Mouse (Mus musculus) thymus, adult 2 months (tissue): ENCODE results near the gene Tbx21. TPM values are rescaled to one million over a fixed set of nuclear protein-coding genes. Genes with fewer than 3 reads are reported as not detected.

Experiments
- DNase-seq: peaks from one replicate; pipeline ENCODE4 v3.0.0; 2021
- H3K27ac ChIP-seq: fragments of 200-500 bp; 2 replicates; pipeline ENCODE4 v1.5.1; 2012; ENCODE audit warnings: low read length, control low read depth; ENCODE audit not compliant: control insufficient read depth, insufficient read depth
- H3K27me3 ChIP-seq: fragments of 200-500 bp; 2 replicates; pipeline ENCODE4 v1.6.1; 2012; ENCODE audit warnings: mild to moderate bottlenecking, low read length, moderate library complexity, mixed read lengths; ENCODE audit not compliant: control insufficient read depth, insufficient read depth
- H3K36me3 ChIP-seq: fragments of 200-500 bp; 2 replicates; pipeline ENCODE4 v1.6.1; 2012; ENCODE audit warnings: mild to moderate bottlenecking, low read length, moderate library complexity; ENCODE audit not compliant: control insufficient read depth, insufficient read depth
- H3K4me1 ChIP-seq: fragments of 200-500 bp; replicated peaks from 2 replicates; pipeline ENCODE4 v1.6.1; 2012; ENCODE audit warnings: low read length; ENCODE audit not compliant: control insufficient read depth, insufficient read depth
- H3K4me3 ChIP-seq: fragments of 200-500 bp; 2 replicates; pipeline ENCODE4 v1.5.1; 2012; ENCODE audit warnings: mild to moderate bottlenecking, low read length, control low read depth, moderate library complexity; ENCODE audit not compliant: control insufficient read depth, insufficient read depth
- CTCF ChIP-seq: fragments of 200-500 bp; IDR thresholded peaks from 2 replicates; pipeline ENCODE4 v1.5.1; 2012; ENCODE audit warnings: mild to moderate bottlenecking, control low read depth, low read length, moderate library complexity, borderline replicate concordance; ENCODE audit not compliant: control insufficient read depth, poor library complexity, insufficient read depth; ENCODE audit errors: extremely low read depth
- POLR2A ChIP-seq: fragments of 200-500 bp; IDR thresholded peaks from 2 replicates; pipeline ENCODE4 v1.6.1; 2012; ENCODE audit warnings: mild to moderate bottlenecking, low read length, control low read depth, moderate library complexity; ENCODE audit not compliant: control insufficient read depth, poor library complexity, insufficient read depth; ENCODE audit errors: extremely low read depth
- WGBS: fragments of 180-500 bp; shearing (Covaris S2); methylation state at CpG from one replicate; pipeline ENCODE4 v1.1.7; 2018; 5-methylcytosine and 5-hydroxymethylcytosine counted together
- polyA plus RNA-seq: library from polyadenylated mRNA; depleted of rRNA; stranded (reverse); fragments of >200 nt; gene quantifications from 2 replicates; pipeline ENCODE4 v1.2.3, GENCODE M21; 2012; rRNA removed

Gene Tbx21
- polyA plus RNA-seq, 1 experiment = 4.0 TPM

DNA sequence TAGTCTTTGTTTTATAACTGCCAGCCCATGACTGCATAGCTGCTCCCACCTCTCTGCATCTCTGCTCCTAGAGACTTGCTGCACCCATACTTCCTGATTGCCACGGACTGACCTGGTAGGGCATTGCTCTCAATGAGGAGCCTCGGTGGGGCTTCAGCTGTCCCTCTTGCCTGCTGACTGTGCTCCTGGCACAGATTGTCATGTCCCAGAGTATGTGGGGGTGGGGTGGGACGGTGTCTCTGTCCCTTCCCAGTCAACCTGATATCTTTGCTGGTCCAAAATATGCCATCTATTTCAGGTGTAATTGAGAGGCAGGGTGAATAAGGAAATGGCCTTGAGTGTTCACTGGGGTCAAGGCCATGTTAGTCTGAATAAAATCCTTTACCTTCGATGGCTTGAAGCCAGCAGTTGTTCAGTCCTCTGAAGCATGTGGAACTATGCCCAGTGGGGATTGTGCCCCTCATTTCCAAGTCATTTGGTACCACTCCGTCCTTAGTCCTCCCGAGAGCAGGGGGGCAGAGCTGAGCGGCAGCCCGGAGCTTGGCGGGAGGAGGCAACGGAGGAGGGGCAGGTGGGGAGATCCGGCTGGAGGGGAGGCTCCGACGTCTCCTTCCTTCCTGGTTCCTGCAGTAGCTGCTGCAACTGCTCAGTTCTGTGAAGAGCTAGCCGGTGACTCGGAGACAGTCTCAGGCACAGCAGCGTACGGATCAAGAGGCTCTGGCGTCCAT lies 64.8 kb downstream of the Tbx21 start, which contains the start of gene Osbpl7:
TSS of gene Osbpl7 (plus strand) at position 413 of the 728 bp plus-strand sequence.
- Histone ChIP-seq H3K36me3 (peaks cover 19% of the 10 kb centered on the region), H3K4me1 (peaks cover 24% of the 10 kb centered on the region), H3K27ac (0 out of 2 replicates have a peak within 1 kb of the TSS, but pooled peaks have one; percentile 27), H3K27me3 (no peaks in the 10 kb centered on the region), H3K4me3 (peak within 1 kb of the TSS; percentile 67)
- DNase-seq = peak; percentile 87
- TF ChIP-seq POLR2A (peak; percentile 58; the same call in 1 of the 2 replicates), CTCF (peak; percentile 69; the same call in 1 of the 2 replicates)
- WGBS = 2% methylated on average over 18 of the region's 18 CpGs

DNA sequence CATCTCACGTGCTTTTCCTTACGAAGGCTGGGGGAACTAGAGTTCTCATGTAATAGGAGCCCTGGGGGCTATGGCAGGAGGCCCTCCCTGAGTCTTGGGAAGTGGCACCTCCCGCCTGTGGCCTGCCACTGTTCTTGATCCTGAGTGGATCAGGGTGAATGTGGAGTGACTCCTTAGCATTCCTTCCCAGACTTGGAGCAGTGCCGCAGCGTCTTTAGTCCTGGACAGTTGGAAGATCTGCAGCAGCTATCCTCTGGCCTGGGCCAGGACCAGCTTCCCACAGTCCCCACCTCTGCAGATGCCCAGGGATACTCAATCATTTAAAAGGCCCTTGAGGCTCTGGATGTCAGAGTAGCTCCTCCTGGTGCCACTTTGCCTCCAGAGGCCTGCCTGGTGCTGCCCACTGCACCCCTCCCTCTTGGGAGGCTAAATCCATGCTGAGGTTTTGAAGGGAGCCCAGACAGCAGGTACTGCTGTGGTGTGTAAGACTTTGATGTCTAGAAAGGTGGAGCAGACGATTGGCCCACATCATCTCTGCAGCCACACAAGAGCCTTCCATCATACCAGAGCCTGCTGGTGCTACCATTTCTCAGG lies 65.5 kb downstream of the Tbx21 start:
- DNase-seq = no peak
- Histone ChIP-seq H3K4me3 (no peak overlapping the region), H3K27ac (no peak overlapping the region), H3K36me3 (peaks cover 11% of the 10 kb centered on the region), H3K27me3 (no peaks in the 10 kb centered on the region), H3K4me1 (peaks cover 24% of the 10 kb centered on the region)
- 93% methylated on average over 6 of the region's 6 CpGs for WGBS
- no peak for TF ChIP-seq CTCF

DNA sequence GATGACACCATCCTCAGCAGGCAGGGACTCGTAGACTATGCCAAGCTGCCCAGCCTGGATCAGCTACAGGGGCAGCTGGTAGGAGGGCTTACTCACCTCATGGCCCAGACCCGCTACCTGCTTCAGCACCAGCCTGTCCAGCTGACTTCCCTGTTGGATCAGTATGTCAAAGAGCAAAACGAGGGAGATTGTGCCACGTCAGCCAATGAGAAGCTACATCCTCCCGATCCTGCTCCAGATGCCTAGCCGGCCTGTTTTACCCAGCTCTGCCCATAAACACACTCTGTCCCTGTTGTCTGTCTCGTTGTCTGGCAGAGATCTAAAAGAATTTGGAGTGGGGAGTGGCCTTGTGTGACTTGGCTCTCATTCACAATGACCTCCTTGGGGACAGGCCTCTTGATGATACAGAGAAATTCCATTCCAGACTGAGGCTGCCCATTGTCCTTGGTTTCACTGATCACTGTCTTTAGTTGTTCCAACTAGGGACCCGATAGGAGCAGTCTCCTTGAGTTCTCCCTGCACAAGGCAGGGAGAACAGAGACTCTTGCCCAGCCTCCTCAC lies 67.0 kb downstream of the Tbx21 start:
- H3K4me3 ChIP-seq = no peak overlapping the region
- no peak overlapping the region for H3K27ac ChIP-seq
- H3K4me1 ChIP-seq = peaks cover 24% of the 10 kb centered on the region
- 92% methylated on average over 8 of the region's 8 CpGs for WGBS
- H3K36me3 ChIP-seq = no peaks in the 10 kb centered on the region
- DNase-seq = no peak
- no peaks in the 10 kb centered on the region for H3K27me3 ChIP-seq
- TF ChIP-seq CTCF = no peak
- no peak for TF ChIP-seq POLR2A

Other genes starting within 250 kb of the Tbx21 start
- 94.2 and 95.5 TPM in 2 replicates for gene Cdk5rap3, start 198.8 kb downstream of the Tbx21 start, polyA plus RNA-seq
- 0.98 and 1.3 TPM in 2 replicates for gene Prr15l, start 187.2 kb downstream of the Tbx21 start, polyA plus RNA-seq
- gene Pnpo, start 171.3 kb downstream of the Tbx21 start, polyA plus RNA-seq = 22.5 and 25.7 TPM in 2 replicates
- 46.6 and 63.0 TPM in 2 replicates for gene Sp2, start 132.4 kb downstream of the Tbx21 start, polyA plus RNA-seq
- 5.6 TPM in 2 replicates for gene Sp6, start 101.9 kb downstream of the Tbx21 start, polyA plus RNA-seq
- 18.6 and 20.5 TPM in 2 replicates for gene Scrn2, start 85.4 kb downstream of the Tbx21 start, polyA plus RNA-seq
- gene Lrrc46, start 73.9 kb downstream of the Tbx21 start, polyA plus RNA-seq = 0.46 and 0.58 TPM in 2 replicates
- gene Mrpl10, start 73.8 kb downstream of the Tbx21 start, polyA plus RNA-seq = 90.1 and 95.4 TPM in 2 replicates
- 36.7 and 37.7 TPM in 2 replicates for gene Osbpl7, start 64.7 kb downstream of the Tbx21 start, polyA plus RNA-seq
- gene Tbkbp1, start 36.2 kb upstream of the Tbx21 start, polyA plus RNA-seq = 7.3 and 8.8 TPM in 2 replicates
- 60.8 and 64.1 TPM in 2 replicates for gene Kpnb1, start 72.5 kb upstream of the Tbx21 start, polyA plus RNA-seq
- 36.9 and 42.9 TPM in 2 replicates for gene Npepps, start 165.3 kb upstream of the Tbx21 start, polyA plus RNA-seq
- gene Mrpl45, start 200.4 kb upstream of the Tbx21 start, polyA plus RNA-seq = 13.2 and 14.1 TPM in 2 replicates
- 0.54 and 0.70 TPM in 2 replicates for gene Gpr179, start 236.7 kb upstream of the Tbx21 start, polyA plus RNA-seq
- 17.3 and 17.8 TPM in 2 replicates for gene Socs7, start 247.2 kb upstream of the Tbx21 start, polyA plus RNA-seq